Mouse (Mus musculus): ENCODE data around the gene Padi6.

The Padi6 gene

DNA sequence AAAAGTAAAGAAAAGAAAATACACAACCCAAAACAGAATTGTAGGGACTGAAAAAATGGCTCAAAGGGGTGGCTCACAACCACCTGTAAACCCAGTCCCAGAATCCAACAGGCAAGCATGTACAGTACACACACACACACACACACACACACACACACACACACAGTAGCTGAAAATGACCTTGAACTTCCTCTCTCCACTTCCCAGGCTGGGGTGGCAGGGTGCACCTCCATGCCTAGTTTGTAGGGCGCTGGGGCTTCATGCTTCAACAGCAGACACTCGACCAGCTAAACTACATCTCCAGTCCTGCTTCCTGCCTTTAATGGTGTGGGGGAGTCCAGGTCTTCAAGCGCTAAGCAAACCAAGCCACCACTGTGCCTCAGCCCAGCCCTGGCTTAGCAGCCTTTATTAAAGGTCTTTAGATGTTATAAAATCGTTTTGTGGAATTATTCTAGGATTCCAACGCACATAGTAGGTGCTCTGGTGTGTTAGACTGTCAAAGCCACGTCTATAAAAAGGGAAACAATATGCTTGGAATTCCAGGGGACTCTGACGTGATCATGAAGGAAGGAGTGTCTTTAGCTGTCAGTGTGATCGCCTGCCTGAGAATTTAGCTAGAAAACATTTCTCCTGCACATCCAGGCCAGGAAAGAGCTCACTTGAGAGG, 61.6 kb downstream of the Padi6 start:
- no peak for DNase-seq

DNA sequence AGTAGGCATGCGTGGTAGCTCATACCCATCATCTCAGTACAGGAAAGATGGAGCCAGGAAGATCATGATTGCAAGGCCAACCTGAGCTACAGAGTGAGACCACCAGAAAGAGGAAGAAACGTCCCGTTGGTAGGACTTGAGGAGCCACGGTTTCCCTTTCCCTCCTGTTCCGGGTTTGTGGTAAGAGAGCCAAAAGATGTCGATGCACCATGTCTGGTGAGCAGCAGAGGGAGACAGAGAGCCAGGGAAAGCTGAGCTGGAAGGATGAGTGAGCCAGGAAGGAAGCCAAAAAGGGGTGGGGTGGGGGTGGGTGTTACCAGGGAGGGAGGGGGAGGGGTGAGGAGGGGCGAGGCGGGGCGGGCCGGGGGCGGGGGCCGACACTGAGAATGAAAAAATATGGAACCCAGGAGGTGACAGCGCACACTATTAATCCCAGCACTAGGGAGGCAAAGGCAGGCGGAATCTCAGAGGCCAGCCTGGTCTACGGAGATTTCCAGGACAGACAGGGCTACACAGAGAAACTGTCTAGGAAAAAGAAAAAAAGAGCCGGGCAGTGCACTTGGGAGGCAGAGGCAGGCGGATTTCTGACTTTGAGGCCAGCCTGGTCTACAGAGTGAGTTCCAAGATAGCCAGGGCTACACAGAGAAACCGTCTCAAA, 62.6 kb downstream of the Padi6 start:
- peak; percentile 51 to 76 for DNase-seq

DNA sequence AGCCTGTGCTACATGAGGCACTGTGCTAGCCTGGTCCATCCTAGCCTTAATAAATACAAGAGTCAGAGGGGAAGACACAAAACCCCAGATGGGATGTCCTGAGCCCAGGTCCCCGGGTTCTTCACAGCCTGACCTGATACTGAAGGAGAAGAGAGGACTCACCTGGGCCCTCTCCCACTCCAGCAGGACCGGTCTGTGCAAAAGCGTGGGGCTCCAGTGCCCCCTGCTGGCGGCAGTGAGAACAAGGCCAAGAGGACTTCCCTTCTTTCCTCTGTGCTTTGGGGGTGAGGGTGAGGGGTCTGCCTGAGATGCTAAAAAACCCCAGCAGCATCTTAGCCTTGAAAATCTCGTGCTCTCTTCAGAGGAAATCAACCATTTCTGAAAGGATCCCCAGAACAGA, 63.4 kb downstream of the Padi6 start:
- peak in 1 of 2 experiments; percentile 19 for DNase-seq
